Mouse (Mus musculus): ENCODE measurements around the gene Tmem145.

Tmem145 gene

GRCm38 (mm10) chr7:25333596-25334307 is 27.8 kb downstream of the Tmem145 start:
- DNase-seq = peak; percentile 76

GRCm38 (mm10) chr7:25334472-25334871 is 28.6 kb downstream of the Tmem145 start:
- DNase-seq = no peak

GRCm38 (mm10) chr7:25339329-25339728 is 33.4 kb downstream of the Tmem145 start:
- DNase-seq = no peak

GRCm38 (mm10) chr7:25341000-25341784 is 35.3 kb downstream of the Tmem145 start:
- no peak for DNase-seq

- DNase-seq = no peak
Measured at GRCm38 (mm10) chr7:25348861-25349260, 43.0 kb downstream of the Tmem145 start.

- peak; percentile 28 for DNase-seq
Measured at GRCm38 (mm10) chr7:25358721-25359206, 52.9 kb downstream of the Tmem145 start.

GRCm38 (mm10) chr7:25363151-25363550 is 57.2 kb downstream of the Tmem145 start:
- DNase-seq = peak; percentile 86

GRCm38 (mm10) chr7:25363632-25364031 is 57.7 kb downstream of the Tmem145 start:
- peak; percentile 56 for DNase-seq

All from cerebellum, adult 9-11 months (tissue).